Mouse (Mus musculus): ENCODE results near the gene Klf2. TPM values are rescaled to one million over a fixed set of nuclear protein-coding genes. Genes with fewer than 3 reads are reported as not detected.

Gene Klf2
- polyA plus RNA-seq, 1 experiment from 2014 or later: 6.5 TPM

- Histone ChIP-seq H3K4me2 (no peak overlapping the region), H3K9ac (ENCODE audit: low read length) (no peak overlapping the region), H3K27ac (ENCODE audit: low read depth, low read length) (no peak overlapping the region), H3K9me3 (ENCODE audit: control insufficient read depth, low read length) (no peaks in the 10 kb centered on the region), H3K36me3 (ENCODE audit: control insufficient read depth, insufficient read depth, low read length) (no peaks in the 10 kb centered on the region), H3K4me1 (ENCODE audit: control insufficient read depth, insufficient read depth, low read length) (peaks cover 12% of the 10 kb centered on the region), H3K27me3 (ENCODE audit: control insufficient read depth, insufficient read depth, low read length) (no peaks in the 10 kb centered on the region), H3K4me3 (ENCODE audit: low read depth, low read length) (no peak overlapping the region)
- 73% methylated on average over 3 of the region's 3 CpGs for WGBS
- DNase-seq (ENCODE audit: low spot score, missing footprints) (no peak), ATAC-seq (ENCODE audit: low FRiP score) (no peak)
Measured at GRCm38 (mm10) chr8:72312926-72313518, 5.8 kb upstream of the Klf2 start.

- H3K36me3 ChIP-seq (ENCODE audit: control insufficient read depth, insufficient read depth, low read length): no peaks in the 10 kb centered on the region
- 17% methylated on average over 10 of the region's 10 CpGs for WGBS
- no peak overlapping the region for H3K4me3 ChIP-seq (ENCODE audit: low read depth, low read length)
- peaks cover 27% of the 10 kb centered on the region for H3K27me3 ChIP-seq (ENCODE audit: control insufficient read depth, insufficient read depth, low read length)
- H3K9ac ChIP-seq (ENCODE audit: low read length): no peak overlapping the region
- no peak for DNase-seq (ENCODE audit: low spot score, missing footprints)
- no peak overlapping the region for H3K4me2 ChIP-seq
- H3K4me1 ChIP-seq (ENCODE audit: control insufficient read depth, insufficient read depth, low read length): peaks cover 15% of the 10 kb centered on the region
- H3K27ac ChIP-seq (ENCODE audit: low read depth, low read length): no peak overlapping the region
- no peaks in the 10 kb centered on the region for H3K9me3 ChIP-seq (ENCODE audit: control insufficient read depth, low read length)
- ATAC-seq (ENCODE audit: low FRiP score): no peak
Measured at GRCm38 (mm10) chr8:72316053-72316695, 2.7 kb upstream of the Klf2 start.

DNA sequence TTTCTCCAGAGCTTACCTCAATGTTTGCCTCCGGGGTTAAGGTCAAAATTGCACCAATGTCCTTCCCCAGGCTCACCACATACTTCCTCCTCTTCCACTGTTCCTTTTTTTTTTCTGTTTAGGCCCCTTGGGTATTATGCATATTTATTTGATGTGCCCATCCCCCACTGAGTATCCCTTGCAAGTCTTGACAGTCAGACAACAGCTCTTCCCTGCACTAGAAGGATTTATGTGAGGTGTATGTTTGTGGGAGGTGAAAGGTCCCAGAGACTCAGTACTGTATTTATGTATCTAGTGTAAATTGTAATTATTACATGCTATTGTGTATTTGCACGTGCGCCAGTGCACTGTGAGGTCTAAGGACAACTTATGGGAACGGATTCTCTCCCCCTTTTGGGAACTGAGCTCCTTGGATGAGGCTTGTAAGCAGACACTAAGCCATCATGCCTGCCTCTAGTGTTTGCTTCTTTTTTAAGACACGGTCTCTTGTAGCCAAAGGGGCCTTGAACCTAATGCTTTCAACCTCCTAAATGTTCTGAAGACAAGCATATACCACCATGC lies 1.0 kb upstream of the Klf2 start:
- DNase-seq (ENCODE audit: low spot score, missing footprints): no peak
- no peaks in the 10 kb centered on the region for H3K9me3 ChIP-seq (ENCODE audit: control insufficient read depth, low read length)
- H3K36me3 ChIP-seq (ENCODE audit: control insufficient read depth, insufficient read depth, low read length): no peaks in the 10 kb centered on the region
- no peak overlapping the region for H3K4me2 ChIP-seq
- H3K27me3 ChIP-seq (ENCODE audit: control insufficient read depth, insufficient read depth, low read length): peaks cover 33% of the 10 kb centered on the region
- H3K4me3 ChIP-seq (ENCODE audit: low read depth, low read length): no peak overlapping the region
- no peak overlapping the region for H3K27ac ChIP-seq (ENCODE audit: low read depth, low read length)
- no peak overlapping the region for H3K9ac ChIP-seq (ENCODE audit: low read length)
- WGBS: 46% methylated on average over 5 of the region's 5 CpGs
- ATAC-seq (ENCODE audit: low FRiP score): no peak
- H3K4me1 ChIP-seq (ENCODE audit: control insufficient read depth, insufficient read depth, low read length): peaks cover 15% of the 10 kb centered on the region

DNA sequence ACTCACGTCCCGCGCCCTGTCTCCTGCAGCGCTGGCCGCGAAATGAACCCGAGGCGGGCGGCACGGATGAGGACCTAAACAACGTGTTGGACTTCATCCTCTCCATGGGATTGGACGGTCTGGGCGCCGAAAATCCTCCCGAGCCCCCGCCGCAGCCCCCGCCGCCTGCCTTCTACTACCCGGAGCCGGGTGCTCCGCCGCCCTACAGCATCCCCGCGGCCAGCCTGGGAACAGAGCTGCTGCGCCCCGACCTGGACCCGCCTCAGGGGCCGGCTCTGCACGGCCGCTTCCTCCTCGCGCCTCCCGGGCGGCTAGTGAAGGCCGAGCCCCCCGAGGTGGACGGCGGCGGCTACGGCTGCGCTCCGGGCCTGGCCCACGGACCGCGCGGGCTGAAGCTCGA lies 564 bp downstream of the Klf2 start:
- no peaks in the 10 kb centered on the region for H3K9me3 ChIP-seq (ENCODE audit: control insufficient read depth, low read length)
- peak; percentile 15 for ATAC-seq (ENCODE audit: low FRiP score)
- peak overlapping the region; percentile 41; the same call in 1 of the 2 replicates for H3K9ac ChIP-seq (ENCODE audit: low read length)
- no peak overlapping the region for H3K27ac ChIP-seq (ENCODE audit: low read depth, low read length)
- H3K4me1 ChIP-seq (ENCODE audit: control insufficient read depth, insufficient read depth, low read length): peaks cover 15% of the 10 kb centered on the region
- H3K36me3 ChIP-seq (ENCODE audit: control insufficient read depth, insufficient read depth, low read length): no peaks in the 10 kb centered on the region
- DNase-seq (ENCODE audit: low spot score, missing footprints): no peak
- peak overlapping the region; percentile 37 for H3K4me3 ChIP-seq (ENCODE audit: low read depth, low read length)
- H3K4me2 ChIP-seq: peak overlapping the region; percentile 71
- WGBS: 2% methylated on average over 46 of the region's 48 CpGs
- H3K27me3 ChIP-seq (ENCODE audit: control insufficient read depth, insufficient read depth, low read length): peaks cover 33% of the 10 kb centered on the region

DNA sequence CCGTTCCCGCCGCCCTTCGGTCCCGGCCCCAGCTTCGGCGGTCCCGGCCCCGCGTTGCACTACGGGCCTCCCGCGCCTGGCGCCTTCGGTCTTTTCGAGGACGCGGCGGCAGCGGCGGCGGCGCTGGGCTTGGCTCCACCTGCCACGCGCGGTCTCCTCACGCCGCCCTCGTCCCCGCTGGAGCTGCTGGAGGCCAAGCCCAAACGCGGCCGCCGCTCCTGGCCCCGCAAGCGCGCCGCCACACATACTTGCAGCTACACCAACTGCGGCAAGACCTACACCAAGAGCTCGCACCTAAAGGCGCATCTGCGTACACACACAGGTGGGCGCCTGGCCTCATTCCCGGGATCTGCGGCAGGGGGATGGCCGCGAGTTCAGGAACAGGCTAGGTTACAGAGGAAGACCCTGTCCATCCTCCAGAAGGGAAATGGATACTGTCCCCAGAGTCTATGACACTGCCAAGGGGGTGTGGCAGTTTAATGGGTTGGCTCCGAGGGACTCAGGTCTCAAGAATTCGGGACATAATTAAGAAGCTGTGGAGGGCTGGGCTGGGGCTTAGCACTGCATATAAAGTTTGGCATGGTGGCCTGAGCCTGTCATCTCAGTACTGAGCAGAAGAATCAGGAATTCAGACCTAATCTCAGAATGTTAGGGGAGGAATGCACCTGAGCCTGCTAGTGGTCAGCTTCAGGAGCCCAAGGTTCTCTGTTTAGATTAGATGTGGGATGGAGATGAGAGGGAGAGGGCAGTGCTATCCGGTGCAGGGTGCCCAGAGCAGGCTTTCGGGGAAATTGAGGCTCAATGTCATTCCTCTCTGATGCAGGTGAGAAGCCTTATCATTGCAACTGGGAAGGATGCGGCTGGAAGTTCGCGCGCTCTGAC lies 1.3 kb downstream of the Klf2 start:
- WGBS: 9% methylated on average over 50 of the region's 55 CpGs
- Histone ChIP-seq H3K9ac (ENCODE audit: low read length) (peak overlapping the region; percentile 41; the same call in 1 of the 2 replicates), H3K4me1 (ENCODE audit: control insufficient read depth, insufficient read depth, low read length) (peaks cover 15% of the 10 kb centered on the region), H3K27ac (ENCODE audit: low read depth, low read length) (no peak overlapping the region), H3K36me3 (ENCODE audit: control insufficient read depth, insufficient read depth, low read length) (no peaks in the 10 kb centered on the region), H3K4me2 (peak overlapping the region; percentile 71), H3K4me3 (ENCODE audit: low read depth, low read length) (peak overlapping the region; percentile 37), H3K27me3 (ENCODE audit: control insufficient read depth, insufficient read depth, low read length) (peaks cover 33% of the 10 kb centered on the region), H3K9me3 (ENCODE audit: control insufficient read depth, low read length) (no peaks in the 10 kb centered on the region)
- no peak for ATAC-seq (ENCODE audit: low FRiP score)
- peak; percentile 90 for DNase-seq (ENCODE audit: low spot score, missing footprints)

DNA sequence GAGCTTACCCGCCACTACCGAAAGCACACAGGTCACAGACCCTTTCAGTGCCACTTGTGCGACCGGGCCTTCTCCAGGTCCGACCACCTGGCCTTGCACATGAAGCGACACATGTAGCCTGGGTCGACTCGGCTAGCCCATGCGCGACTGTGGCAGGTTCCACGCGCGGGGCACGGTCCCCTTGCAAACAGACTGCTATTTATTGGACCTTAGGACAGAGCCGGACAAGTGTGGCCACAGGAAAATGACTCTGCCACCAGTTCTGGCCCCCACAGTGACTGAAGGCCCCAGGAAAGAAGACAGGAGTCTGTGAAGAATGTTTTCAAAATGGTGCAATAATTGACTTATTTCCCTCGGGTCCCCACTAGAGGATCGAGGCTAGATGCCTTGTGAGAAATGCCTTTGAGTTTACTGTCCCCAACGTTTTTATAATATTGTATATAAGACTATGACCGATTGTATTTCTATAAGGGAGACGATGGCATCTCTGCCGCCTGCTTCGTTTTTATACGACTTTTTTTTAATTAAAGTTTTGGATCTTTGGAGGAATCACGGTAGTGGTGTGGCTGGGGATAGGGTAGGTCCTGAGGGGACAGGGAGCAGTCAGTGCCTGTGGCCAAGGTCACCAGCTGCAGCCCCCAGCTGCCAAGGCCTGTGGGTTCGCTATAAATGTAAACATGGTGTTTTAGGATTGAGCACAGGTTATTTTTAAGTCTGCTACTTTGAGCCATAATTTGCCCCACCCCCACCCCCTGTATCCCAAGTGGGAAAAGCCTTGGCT lies 2.2 kb downstream of the Klf2 start:
- peaks cover 14% of the 10 kb centered on the region for H3K4me1 ChIP-seq (ENCODE audit: control insufficient read depth, insufficient read depth, low read length)
- no peak for ATAC-seq (ENCODE audit: low FRiP score)
- H3K36me3 ChIP-seq (ENCODE audit: control insufficient read depth, insufficient read depth, low read length): no peaks in the 10 kb centered on the region
- DNase-seq (ENCODE audit: low spot score, missing footprints): no peak
- no peak overlapping the region for H3K27ac ChIP-seq (ENCODE audit: low read depth, low read length)
- 64% methylated on average over 25 of the region's 25 CpGs for WGBS
- H3K9me3 ChIP-seq (ENCODE audit: control insufficient read depth, low read length): no peaks in the 10 kb centered on the region
- no peak overlapping the region for H3K4me3 ChIP-seq (ENCODE audit: low read depth, low read length)
- no peak overlapping the region for H3K4me2 ChIP-seq
- peaks cover 33% of the 10 kb centered on the region for H3K27me3 ChIP-seq (ENCODE audit: control insufficient read depth, insufficient read depth, low read length)
- H3K9ac ChIP-seq (ENCODE audit: low read length): no peak overlapping the region

- Histone ChIP-seq H3K4me2 (no peak overlapping the region), H3K36me3 (ENCODE audit: control insufficient read depth, insufficient read depth, low read length) (no peaks in the 10 kb centered on the region), H3K27me3 (ENCODE audit: control insufficient read depth, insufficient read depth, low read length) (peaks cover 33% of the 10 kb centered on the region), H3K9me3 (ENCODE audit: control insufficient read depth, low read length) (no peaks in the 10 kb centered on the region), H3K27ac (ENCODE audit: low read depth, low read length) (no peak overlapping the region), H3K4me1 (ENCODE audit: control insufficient read depth, insufficient read depth, low read length) (peaks cover 9% of the 10 kb centered on the region), H3K4me3 (ENCODE audit: low read depth, low read length) (no peak overlapping the region), H3K9ac (ENCODE audit: low read length) (no peak overlapping the region)
- ATAC-seq (ENCODE audit: low FRiP score) (no peak), DNase-seq (ENCODE audit: low spot score, missing footprints) (no peak)
- WGBS: 89% methylated on average over 20 of the region's 20 CpGs
Measured at GRCm38 (mm10) chr8:72321635-72322441, 3.0 kb downstream of the Klf2 start.

DNA sequence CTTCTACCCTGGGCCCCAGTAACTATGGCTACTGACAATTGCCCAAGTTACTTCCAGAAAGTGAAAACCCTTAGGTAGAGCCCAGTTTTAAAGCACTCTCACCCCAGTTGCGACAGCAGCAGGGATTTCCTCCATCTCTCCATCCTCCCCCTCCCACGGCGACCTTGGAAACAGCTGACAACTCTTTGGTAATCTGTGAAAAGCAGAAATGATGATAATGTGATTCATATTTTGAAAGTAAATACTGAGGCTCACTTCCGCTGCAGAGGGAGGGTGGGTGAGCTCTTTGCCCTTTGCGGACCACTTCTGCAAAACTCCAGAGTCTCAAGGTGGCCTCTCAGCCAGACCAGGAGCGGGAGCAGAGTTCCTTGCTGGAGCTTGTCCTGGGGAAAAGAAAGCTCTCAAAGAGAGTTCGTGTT lies 3.6 kb downstream of the Klf2 start:
- H3K4me1 ChIP-seq (ENCODE audit: control insufficient read depth, insufficient read depth, low read length): peaks cover 7% of the 10 kb centered on the region
- 74% methylated on average over 7 of the region's 7 CpGs for WGBS
- peaks cover 33% of the 10 kb centered on the region for H3K27me3 ChIP-seq (ENCODE audit: control insufficient read depth, insufficient read depth, low read length)
- H3K9ac ChIP-seq (ENCODE audit: low read length): no peak overlapping the region
- DNase-seq (ENCODE audit: low spot score, missing footprints): no peak
- no peak overlapping the region for H3K27ac ChIP-seq (ENCODE audit: low read depth, low read length)
- no peak for ATAC-seq (ENCODE audit: low FRiP score)
- H3K4me2 ChIP-seq: no peak overlapping the region
- no peaks in the 10 kb centered on the region for H3K36me3 ChIP-seq (ENCODE audit: control insufficient read depth, insufficient read depth, low read length)
- H3K9me3 ChIP-seq (ENCODE audit: control insufficient read depth, low read length): no peaks in the 10 kb centered on the region
- H3K4me3 ChIP-seq (ENCODE audit: low read depth, low read length): no peak overlapping the region

Data from midbrain, embryonic 11.5 days (tissue).